Mouse (Mus musculus) heart, postnatal 36 days (tissue): Measurements from ENCODE around the gene Inpp5e. TPM values are rescaled to one million over a fixed set of nuclear protein-coding genes. Genes with fewer than 3 reads are reported as not detected.

Experiments
- total RNA-seq, 2 experiments: library from RNA; stranded (reverse); gene quantifications; 2 replicates each; pipeline ENCODE4 v1.2.3; 2021

Inpp5e gene
- total RNA-seq, 2 experiments from 2014 or later, result 13.8 to 15.4 TPM

Other genes starting within 250 kb of the Inpp5e start
- not detected for gene Lhx3, start 200.9 kb downstream of the Inpp5e start, total RNA-seq
- 10 to 100 TPM; 19.0 to 19.7 TPM for gene Qsox2, start 171.7 kb downstream of the Inpp5e start, total RNA-seq
- under 1 TPM; 0.03 to 0.08 TPM for gene Ccdc187, start 114.6 kb downstream of the Inpp5e start, total RNA-seq
- gene Gpsm1, start 93.7 kb downstream of the Inpp5e start, total RNA-seq, result 100 to 1,000 TPM; 208 to 243 TPM
- gene Dnlz, start 57.1 kb downstream of the Inpp5e start, total RNA-seq, result 10 to 100 TPM; 21.1 to 21.4 TPM
- 1 to 10 TPM; 1.4 to 1.5 TPM for gene Card9, start 48.3 kb downstream of the Inpp5e start, total RNA-seq
- gene Snapc4, start 28.6 kb downstream of the Inpp5e start, total RNA-seq, result 1 to 10 TPM; 8.5 to 9.3 TPM
- 10 to 100 TPM; 43.4 to 48.2 TPM for gene Entr1, start 19.9 kb downstream of the Inpp5e start, total RNA-seq
- 100 to 1,000 TPM; 137 to 154 TPM for gene Pmpca, start 19.9 kb downstream of the Inpp5e start, total RNA-seq
- 10 to 100 TPM; 36.9 to 39.1 TPM for gene Sec16a, start 36.0 kb upstream of the Inpp5e start, total RNA-seq
- gene Notch1, start 107.5 kb upstream of the Inpp5e start, total RNA-seq, result 10 to 100 TPM; 29.5 to 34.0 TPM
- 100 to 1,000 TPM; 146 to 183 TPM for gene Egfl7, start 170.8 kb upstream of the Inpp5e start, total RNA-seq
- gene Gm20532, start 177.4 kb upstream of the Inpp5e start, total RNA-seq, result not detected
- 10 to 100 TPM; 69.1 to 71.6 TPM for gene Agpat2, start 195.2 kb upstream of the Inpp5e start, total RNA-seq
- 10 to 100 TPM; 26.4 to 28.3 TPM for gene Fam69b, start 219.3 kb upstream of the Inpp5e start, total RNA-seq